Mouse (Mus musculus) CH12.LX (cell line): ENCODE measurements at regions not wholly inside any gene's neighbourhood (a gene's known extent, or its start where the extent isn't known, plus 50 kb on each side); places are given as distances from the start of the nearest gene placed in this dataset.

Experiments
- DNase-seq: peaks from one replicate; pipeline ENCODE4 v3.0.0-alpha.2; 2013; ENCODE audit errors: extremely low read depth
- H3K27ac ChIP-seq: 2 replicates; pipeline ENCODE4 v1.5.1; 2012; ENCODE audit warnings: low read depth, mild to moderate bottlenecking, control low read depth, moderate library complexity; ENCODE audit not compliant: insufficient read depth
- H3K27me3 ChIP-seq: replicated peaks from 2 replicates; pipeline ENCODE3; 2012; ENCODE audit warnings: inconsistent platforms
- H3K36me3 ChIP-seq, 2 experiments: replicated peaks in 1 of 2; 2 replicates each; pipeline versions ENCODE3 to v1.6.1; 2012; ENCODE audit warnings: inconsistent platforms in 1 of 2, low read length in 1 of 2, mild to moderate bottlenecking in 1 of 2, mixed read lengths in 1 of 2, moderate library complexity in 1 of 2; ENCODE audit not compliant: control insufficient read depth in 1 of 2, insufficient read depth in 1 of 2
- H3K4me1 ChIP-seq, 2 experiments: 2 replicates each; pipeline ENCODE4 v1.6.1; 2012; ENCODE audit warnings: inconsistent platforms in 1 of 2, moderate library complexity in 1 of 2; ENCODE audit not compliant: insufficient read depth in 2 of 2, control insufficient read depth in 1 of 2
- H3K4me2 ChIP-seq: 2 replicates; pipeline ENCODE4 v1.6.1; 2012; ENCODE audit warnings: low read depth, mild to moderate bottlenecking, control low read depth; ENCODE audit not compliant: poor library complexity, insufficient read depth, severe bottlenecking
- H3K4me3 ChIP-seq, 3 experiments: fragments of 150-350 bp in 1 of 3; sonication (generic) in 1 of 3; replicated peaks in 1 of 3; 2 replicates each; pipeline versions ENCODE3 to v1.5.1; 2011 to 2012; ENCODE audit warnings: low read depth in 2 of 3, low read length in 2 of 3, mild to moderate bottlenecking in 2 of 3, moderate library complexity in 2 of 3, control low read depth in 1 of 3, improper control_type of control experiment in 1 of 3, inconsistent platforms in 1 of 3, mixed read lengths in 1 of 3; ENCODE audit not compliant: poor library complexity in 1 of 3
- H3K79me2 ChIP-seq: replicated peaks from 2 replicates; pipeline ENCODE4 v1.6.1; 2012; ENCODE audit warnings: mild to moderate bottlenecking, moderate library complexity; ENCODE audit not compliant: control insufficient read depth, poor library complexity, insufficient read depth, severe bottlenecking; ENCODE audit errors: extremely low read depth
- H3K9ac ChIP-seq: 2 replicates; pipeline ENCODE4 v1.6.1; 2012; ENCODE audit warnings: low read depth, mild to moderate bottlenecking, control low read depth, moderate library complexity; ENCODE audit not compliant: insufficient read depth
- H3K9me3 ChIP-seq: replicated peaks from 2 replicates; pipeline ENCODE3; 2012; ENCODE audit warnings: low read length, inconsistent platforms, mixed read lengths
- CHD1 ChIP-seq: IDR thresholded peaks from 2 replicates; pipeline ENCODE4 v1.6.1; 2012; ENCODE audit warnings: low read depth, low read length, improper control_type of control experiment, inconsistent platforms
- CHD2 ChIP-seq: IDR thresholded peaks from 2 replicates; pipeline ENCODE4 v1.6.1; 2011; ENCODE audit warnings: low read length, improper control_type of control experiment
- CTCF ChIP-seq, 2 experiments: IDR thresholded peaks in 1 of 2; conservative IDR thresholded peaks in 1 of 2; 2 replicates each; pipeline ENCODE4 v1.5.1; 2011 to 2012; ENCODE audit warnings: low read depth in 2 of 2, low read length in 2 of 2, improper control_type of control experiment in 1 of 2, inconsistent platforms in 1 of 2, mild to moderate bottlenecking in 1 of 2, moderate library complexity in 1 of 2
- E2F4 ChIP-seq: IDR thresholded peaks from 2 replicates; pipeline ENCODE4 v1.6.1; 2011; ENCODE audit warnings: low read depth, low read length, improper control_type of control experiment; ENCODE audit not compliant: insufficient replicate concordance
- ELF1 ChIP-seq: IDR thresholded peaks from 2 replicates; pipeline ENCODE4 v1.6.1; 2014; ENCODE audit warnings: low read depth, mild to moderate bottlenecking, inconsistent platforms, low read length, improper control_type of control experiment
- ETS1 ChIP-seq: conservative IDR thresholded peaks from 2 replicates; pipeline ENCODE4 v1.6.1; 2012; ENCODE audit warnings: low read depth, mild to moderate bottlenecking, inconsistent platforms, low read length, improper control_type of control experiment, moderate library complexity
- GABPA ChIP-seq: IDR thresholded peaks from 2 replicates; pipeline ENCODE4 v1.6.1; 2012; ENCODE audit warnings: low read depth, low read length, improper control_type of control experiment, inconsistent platforms; ENCODE audit not compliant: insufficient replicate concordance
- IRF4 ChIP-seq: IDR thresholded peaks from 2 replicates; pipeline ENCODE4 v1.6.1; 2014; ENCODE audit warnings: low read depth, mild to moderate bottlenecking, inconsistent platforms, low read length, improper control_type of control experiment
- JUN ChIP-seq: IDR thresholded peaks from 2 replicates; pipeline ENCODE4 v1.6.1; 2011; ENCODE audit warnings: low read depth, mild to moderate bottlenecking, low read length, improper control_type of control experiment, moderate library complexity; ENCODE audit not compliant: insufficient read depth
- JUND ChIP-seq: conservative IDR thresholded peaks from 2 replicates; pipeline ENCODE4 v1.6.1; 2011; ENCODE audit warnings: low read depth, low read length, improper control_type of control experiment
- KAT2A ChIP-seq: IDR thresholded peaks from 2 replicates; pipeline ENCODE4 v1.6.1; 2012; ENCODE audit warnings: low read length, improper control_type of control experiment, inconsistent platforms; ENCODE audit not compliant: insufficient replicate concordance
- MEF2A ChIP-seq: IDR thresholded peaks from 2 replicates; pipeline ENCODE4 v1.6.1; 2014; ENCODE audit warnings: low read depth, mild to moderate bottlenecking, inconsistent platforms, low read length, improper control_type of control experiment, borderline replicate concordance
- NELFE ChIP-seq: IDR thresholded peaks from 2 replicates; pipeline ENCODE4 v1.6.1; 2011; ENCODE audit warnings: low read depth, low read length, improper control_type of control experiment
- NRF1 ChIP-seq: IDR thresholded peaks from 2 replicates; pipeline ENCODE4 v1.6.1; 2014; ENCODE audit warnings: low read depth, mild to moderate bottlenecking, inconsistent platforms, low read length, improper control_type of control experiment, moderate library complexity
- POLR2A ChIP-seq: IDR thresholded peaks from 2 replicates; pipeline ENCODE4 v1.6.1; 2011; ENCODE audit warnings: low read depth, mild to moderate bottlenecking, improper control_type of control experiment, low read length
- POLR2AphosphoS2 ChIP-seq: IDR thresholded peaks from 2 replicates; pipeline ENCODE4 v1.6.1; 2011; ENCODE audit warnings: low read depth, low read length, improper control_type of control experiment
- SIN3A ChIP-seq: IDR thresholded peaks from 2 replicates; pipeline ENCODE4 v1.6.1; 2012; ENCODE audit warnings: low read length, improper control_type of control experiment, inconsistent platforms
- SMC3 ChIP-seq: IDR thresholded peaks from 2 replicates; pipeline ENCODE4 v1.6.1; 2011; ENCODE audit warnings: low read depth, low read length, improper control_type of control experiment
- TBP ChIP-seq: conservative IDR thresholded peaks from 2 replicates; pipeline ENCODE4 v1.6.1; 2011; ENCODE audit warnings: low read depth, low read length, improper control_type of control experiment
- TCF12 ChIP-seq: IDR thresholded peaks from 2 replicates; pipeline ENCODE4 v1.6.1; 2014; ENCODE audit warnings: low read depth, mild to moderate bottlenecking, inconsistent platforms, low read length, improper control_type of control experiment
- UBTF ChIP-seq: IDR thresholded peaks from 2 replicates; pipeline ENCODE4 v1.6.1; 2012; ENCODE audit warnings: low read depth, mild to moderate bottlenecking, inconsistent platforms, low read length, improper control_type of control experiment, moderate library complexity
- USF1 ChIP-seq: IDR thresholded peaks from 2 replicates; pipeline ENCODE4 v1.6.1; 2014; ENCODE audit warnings: low read depth, mild to moderate bottlenecking, inconsistent platforms, low read length, improper control_type of control experiment
- USF2 ChIP-seq: conservative IDR thresholded peaks from 2 replicates; pipeline ENCODE4 v1.6.1; 2011; ENCODE audit warnings: low read depth, low read length, improper control_type of control experiment
- ZC3H11A ChIP-seq: IDR thresholded peaks from 2 replicates; pipeline ENCODE4 v1.6.1; 2012; ENCODE audit warnings: low read depth, mild to moderate bottlenecking, inconsistent platforms, low read length, improper control_type of control experiment
- ZKSCAN1 ChIP-seq: IDR thresholded peaks from 2 replicates; pipeline ENCODE4 v1.6.1; 2012; ENCODE audit warnings: low read depth, inconsistent platforms, low read length, improper control_type of control experiment, borderline replicate concordance
- ZMIZ1 ChIP-seq: IDR thresholded peaks from 2 replicates; pipeline ENCODE4 v1.6.1; 2012; ENCODE audit warnings: low read depth, mild to moderate bottlenecking, inconsistent platforms, low read length, improper control_type of control experiment
- dilution Hi-C: fragments of 300-500 bp; cut with MboI; formaldehyde crosslinking; loops from 2 replicates; pipeline ENCODE4 v1.14.3; 2020; ENCODE audit warnings: low sequenced_read_pairs; ENCODE audit not compliant: extremely low pct_unique_long_range_greater_than_20kb, extremely low pct_ligation_motif_present
- in situ Hi-C: fragments of 300-500 bp; cut with MboI; formaldehyde crosslinking; loops from 3 replicates; pipeline ENCODE4 v1.14.3; 2019; ENCODE audit warnings: low sequenced_read_pairs, low pct_ligation_motif_present, low pct_unique_long_range_greater_than_20kb, mixed read lengths

DNA sequence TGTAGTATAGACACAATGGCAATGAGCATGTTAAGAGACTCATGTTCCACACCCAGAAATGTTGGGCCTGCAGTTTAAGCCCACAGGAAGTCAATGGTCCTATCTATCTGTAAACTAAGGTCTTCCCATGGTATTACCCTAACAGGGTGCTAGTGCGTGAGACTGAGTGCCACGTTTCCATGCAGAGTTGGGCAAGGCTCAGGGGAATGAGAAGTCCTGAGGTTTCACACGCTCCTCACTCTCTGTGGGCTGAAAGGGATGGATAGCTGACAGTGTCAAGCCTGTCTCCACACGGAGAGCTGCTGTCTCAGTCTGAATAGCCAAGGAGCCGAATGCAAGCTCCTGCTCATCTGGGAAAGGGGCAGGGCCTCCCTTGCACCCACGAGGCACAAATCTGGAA lies 133.9 kb downstream of the Setd4 start:
- no peak overlapping the region for H3K4me3 ChIP-seq
- dilution Hi-C loops = no loop called here
- H3K27me3 ChIP-seq = no peaks in the 10 kb centered on the region
- H3K9me3 ChIP-seq = peaks cover 3% of the 10 kb centered on the region
- H3K4me2 ChIP-seq = no peak overlapping the region
- H3K9ac ChIP-seq = no peak overlapping the region
- in situ Hi-C loops = no loop called here
- no peak overlapping the region for H3K27ac ChIP-seq
- H3K36me3 ChIP-seq = no peaks in the 10 kb centered on the region
- TF ChIP-seq USF1 = no peak
- TF ChIP-seq POLR2AphosphoS2 = no peak
- TF ChIP-seq CTCF (conservative IDR thresholded peaks at IDR 0.05 in 1 of 2, IDR thresholded peaks at IDR 0.05 in 1 of 2; ENCODE audit: low read depth in 2 of 2, low read length in 2 of 2) = no peak
- no peak for TF ChIP-seq ETS1
- TF ChIP-seq SMC3 = no peak
- TF ChIP-seq E2F4 = no peak
- no peak for TF ChIP-seq POLR2A
- no peak for TF ChIP-seq ELF1
- no peak for TF ChIP-seq KAT2A
- TF ChIP-seq IRF4 = no peak
- TF ChIP-seq NRF1 = no peak
- no peak for TF ChIP-seq ZKSCAN1
- TF ChIP-seq JUND = no peak
- TF ChIP-seq ZC3H11A = no peak
- no peak for TF ChIP-seq UBTF
- TF ChIP-seq CHD2 = no peak
- TF ChIP-seq TCF12 = no peak
- peaks cover 3 to 15% of the 10 kb centered on the region in 2 experiments for H3K4me1 ChIP-seq
- H3K79me2 ChIP-seq = no peaks in the 10 kb centered on the region
- no peak for DNase-seq

DNA sequence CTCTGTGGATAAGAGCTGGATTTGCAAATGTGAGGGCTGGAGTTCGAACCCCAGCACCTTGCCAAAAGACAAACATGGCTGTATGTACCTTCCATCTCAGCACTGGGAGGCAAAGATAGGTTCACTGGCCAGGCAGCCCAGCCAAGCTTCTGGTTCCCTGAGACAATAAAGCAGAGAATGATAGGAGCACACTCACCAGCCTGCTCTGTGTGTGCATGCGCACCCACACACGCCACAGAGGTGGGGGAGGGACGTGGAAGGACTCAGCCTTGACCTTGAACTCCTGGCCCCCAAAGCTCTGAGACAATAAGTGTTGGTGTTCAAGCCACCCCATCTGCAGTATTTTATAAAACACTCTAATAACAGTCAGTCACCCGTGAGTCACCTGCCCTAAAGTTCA lies 138.1 kb downstream of the Setd4 start:
- Histone ChIP-seq H3K4me1 (peaks cover 14 to 34% of the 10 kb centered on the region in 2 experiments), H3K36me3 (no peaks in the 10 kb centered on the region), H3K4me2 (no peak overlapping the region), H3K9ac (no peak overlapping the region), H3K27me3 (no peaks in the 10 kb centered on the region), H3K79me2 (no peaks in the 10 kb centered on the region), H3K27ac (no peak overlapping the region), H3K9me3 (no peaks in the 10 kb centered on the region), H3K4me3 (no peak overlapping the region)
- DNase-seq = no peak
- TF ChIP-seq KAT2A = no peak
- no peak for TF ChIP-seq TCF12
- TF ChIP-seq USF2 = no peak
- TF ChIP-seq ZC3H11A = no peak
- TF ChIP-seq CHD2 = no peak
- TF ChIP-seq ETS1 = no peak
- no peak for TF ChIP-seq SIN3A
- TF ChIP-seq CHD1 = no peak
- TF ChIP-seq TBP = no peak
- no peak for TF ChIP-seq JUND
- TF ChIP-seq ZMIZ1 = no peak
- no peak for TF ChIP-seq NELFE
- no peak for TF ChIP-seq CTCF (conservative IDR thresholded peaks at IDR 0.05 in 1 of 2, IDR thresholded peaks at IDR 0.05 in 1 of 2; ENCODE audit: low read depth in 2 of 2, low read length in 2 of 2)
- TF ChIP-seq JUN = no peak
- TF ChIP-seq POLR2AphosphoS2 = no peak
- no peak for TF ChIP-seq MEF2A
- TF ChIP-seq GABPA = no peak
- no peak for TF ChIP-seq SMC3
- dilution Hi-C loops = no loop called here
- in situ Hi-C loops = no loop called here
